Mouse (Mus musculus): ENCODE results near the gene Oit3. TPM values are rescaled to one million over a fixed set of nuclear protein-coding genes. Genes with fewer than 3 reads are reported as not detected.

Oit3 gene
- polyA plus RNA-seq, 1 experiment, result 0.10 TPM

DNA sequence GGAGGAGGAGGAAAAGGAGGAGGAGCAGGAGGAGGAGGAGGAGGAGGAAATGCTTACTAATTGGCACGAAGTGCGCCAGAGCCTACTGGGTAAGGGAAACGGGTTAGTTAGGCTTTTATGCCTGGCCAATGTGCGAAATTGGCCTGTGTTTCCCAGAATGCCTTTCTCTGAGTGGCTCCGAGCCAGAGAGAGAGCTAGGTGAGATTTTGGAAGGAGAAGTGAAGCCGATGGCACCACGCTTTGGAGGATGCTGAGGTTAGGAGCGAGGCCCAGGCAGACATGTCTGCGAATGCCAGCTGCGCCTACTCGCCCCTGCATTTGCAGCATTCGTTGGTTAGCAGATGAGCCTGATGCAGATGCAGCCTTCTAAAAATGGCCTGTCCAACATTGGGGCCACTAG lies 18.2 kb upstream of the Oit3 start:
- no peak overlapping the region for H3K27ac ChIP-seq (ENCODE audit: insufficient read depth, low read length)
- TF ChIP-seq CTCF (IDR thresholded peaks at IDR 0.05; ENCODE audit: extremely low read depth, insufficient read depth, low read length) (no peak), POLR2A (IDR thresholded peaks at IDR 0.05; ENCODE audit: extremely low read depth, insufficient read depth, low read length) (no peak)
- no peak overlapping the region for H3K4me3 ChIP-seq (ENCODE audit: insufficient read depth, low read length)
- no peaks in the 10 kb centered on the region for H3K4me1 ChIP-seq (ENCODE audit: control insufficient read depth, insufficient read depth, low read length)

- no peak overlapping the region for H3K27ac ChIP-seq (ENCODE audit: insufficient read depth, low read length)
- H3K4me1 ChIP-seq (ENCODE audit: control insufficient read depth, insufficient read depth, low read length), result no peaks in the 10 kb centered on the region
Measured at GRCm38 (mm10) chr10:59454631-59455030, 13.1 kb upstream of the Oit3 start.

GRCm38 (mm10) chr10:59451839-59452238 lies 10.3 kb upstream of the Oit3 start:
- Histone ChIP-seq H3K4me1 (ENCODE audit: control insufficient read depth, insufficient read depth, low read length) (no peaks in the 10 kb centered on the region), H3K27ac (ENCODE audit: insufficient read depth, low read length) (no peak overlapping the region), H3K4me3 (ENCODE audit: insufficient read depth, low read length) (no peak overlapping the region)
- TF ChIP-seq CTCF (IDR thresholded peaks at IDR 0.05; ENCODE audit: extremely low read depth, insufficient read depth, low read length), result peak; percentile 48; the same call in 1 of the 2 replicates
- TF ChIP-seq POLR2A (IDR thresholded peaks at IDR 0.05; ENCODE audit: extremely low read depth, insufficient read depth, low read length), result no peak

More at GRCm38 (mm10) chr10:59454631-59455030, 13.1 kb upstream of the Oit3 start:
- H3K4me3 ChIP-seq (ENCODE audit: insufficient read depth, low read length), result no peak overlapping the region
- TF ChIP-seq POLR2A (IDR thresholded peaks at IDR 0.05; ENCODE audit: extremely low read depth, insufficient read depth, low read length) (no peak), CTCF (IDR thresholded peaks at IDR 0.05; ENCODE audit: extremely low read depth, insufficient read depth, low read length) (no peak)

DNA sequence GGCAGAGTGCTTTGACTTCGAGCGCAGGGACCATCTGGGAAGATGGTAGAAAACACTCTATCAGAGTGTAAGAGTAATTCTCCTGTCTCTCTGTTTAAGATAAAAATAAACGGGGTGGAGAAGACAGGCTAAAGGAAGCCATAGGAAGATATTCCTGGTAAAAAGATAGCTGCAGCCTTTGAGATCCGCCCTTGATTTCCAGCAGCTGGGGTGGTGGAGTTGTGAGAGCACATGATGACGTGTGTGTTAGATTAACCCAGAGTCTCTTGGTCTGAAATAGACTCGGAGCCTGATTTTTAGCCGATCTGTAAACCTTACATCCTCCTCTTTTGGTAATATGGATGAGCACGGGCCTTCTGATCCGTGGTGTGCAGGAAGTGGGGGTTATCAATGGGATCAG lies 6.0 kb upstream of the Oit3 start:
- no peak overlapping the region for H3K27ac ChIP-seq (ENCODE audit: insufficient read depth, low read length)
- no peak for TF ChIP-seq POLR2A (IDR thresholded peaks at IDR 0.05; ENCODE audit: extremely low read depth, insufficient read depth, low read length)
- no peak for TF ChIP-seq CTCF (IDR thresholded peaks at IDR 0.05; ENCODE audit: extremely low read depth, insufficient read depth, low read length)

DNA sequence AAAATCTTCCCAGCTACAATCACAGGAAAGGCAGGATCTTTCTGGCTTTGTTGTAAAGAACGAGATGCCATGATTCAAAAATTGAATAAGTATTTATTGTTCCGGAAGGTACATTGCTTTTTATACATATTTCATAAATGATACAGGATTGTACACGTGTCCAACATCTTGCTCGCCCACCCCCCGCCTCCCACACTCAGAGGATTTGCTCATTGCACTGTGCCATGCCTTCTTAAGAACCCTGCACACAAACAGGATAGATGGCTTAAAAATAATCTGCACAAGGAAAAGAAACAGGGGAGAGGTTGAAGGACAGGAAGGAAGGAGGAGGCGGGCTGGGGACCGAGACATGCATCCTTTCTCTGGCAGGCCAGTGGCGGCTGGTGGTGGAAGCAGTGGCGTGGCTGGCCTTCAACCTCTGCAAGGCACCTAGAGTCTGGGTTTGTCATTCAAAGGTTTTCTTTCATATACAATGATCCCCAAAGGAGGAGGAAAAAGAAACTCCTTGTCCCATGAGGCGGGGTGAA lies 5.4 kb upstream of the Oit3 start:
- TF ChIP-seq POLR2A (IDR thresholded peaks at IDR 0.05; ENCODE audit: extremely low read depth, insufficient read depth, low read length) (no peak), CTCF (IDR thresholded peaks at IDR 0.05; ENCODE audit: extremely low read depth, insufficient read depth, low read length) (no peak)
- H3K27ac ChIP-seq (ENCODE audit: insufficient read depth, low read length), result no peak overlapping the region
- no peaks in the 10 kb centered on the region for H3K4me1 ChIP-seq (ENCODE audit: control insufficient read depth, insufficient read depth, low read length)
- H3K4me3 ChIP-seq (ENCODE audit: insufficient read depth, low read length), result no peak overlapping the region

More for the DNA sequence above, 6.0 kb upstream of the Oit3 start:
- H3K4me3 ChIP-seq (ENCODE audit: insufficient read depth, low read length), result no peak overlapping the region
- H3K4me1 ChIP-seq (ENCODE audit: control insufficient read depth, insufficient read depth, low read length), result no peaks in the 10 kb centered on the region

- H3K4me3 ChIP-seq (ENCODE audit: insufficient read depth, low read length), result no peak overlapping the region
- H3K27ac ChIP-seq (ENCODE audit: insufficient read depth, low read length), result no peak overlapping the region
- no peak for TF ChIP-seq CTCF (IDR thresholded peaks at IDR 0.05; ENCODE audit: extremely low read depth, insufficient read depth, low read length)
- no peak for TF ChIP-seq POLR2A (IDR thresholded peaks at IDR 0.05; ENCODE audit: extremely low read depth, insufficient read depth, low read length)
- H3K4me1 ChIP-seq (ENCODE audit: control insufficient read depth, insufficient read depth, low read length), result no peaks in the 10 kb centered on the region
Measured at GRCm38 (mm10) chr10:59444635-59445034, 3.1 kb upstream of the Oit3 start.

GRCm38 (mm10) chr10:59444106-59444505 lies 2.5 kb upstream of the Oit3 start:
- Histone ChIP-seq H3K4me3 (ENCODE audit: insufficient read depth, low read length) (no peak overlapping the region), H3K27ac (ENCODE audit: insufficient read depth, low read length) (no peak overlapping the region), H3K4me1 (ENCODE audit: control insufficient read depth, insufficient read depth, low read length) (no peaks in the 10 kb centered on the region)
- TF ChIP-seq CTCF (IDR thresholded peaks at IDR 0.05; ENCODE audit: extremely low read depth, insufficient read depth, low read length) (no peak), POLR2A (IDR thresholded peaks at IDR 0.05; ENCODE audit: extremely low read depth, insufficient read depth, low read length) (no peak)

- H3K27ac ChIP-seq (ENCODE audit: insufficient read depth, low read length), result no peak overlapping the region
- TF ChIP-seq POLR2A (IDR thresholded peaks at IDR 0.05; ENCODE audit: extremely low read depth, insufficient read depth, low read length) (no peak), CTCF (IDR thresholded peaks at IDR 0.05; ENCODE audit: extremely low read depth, insufficient read depth, low read length) (no peak)
- H3K4me1 ChIP-seq (ENCODE audit: control insufficient read depth, insufficient read depth, low read length), result no peaks in the 10 kb centered on the region
- H3K4me3 ChIP-seq (ENCODE audit: insufficient read depth, low read length), result no peak overlapping the region
Measured at GRCm38 (mm10) chr10:59443212-59443611, 1.6 kb upstream of the Oit3 start.

- no peaks in the 10 kb centered on the region for H3K4me1 ChIP-seq (ENCODE audit: control insufficient read depth, insufficient read depth, low read length)
- no peak for TF ChIP-seq POLR2A (IDR thresholded peaks at IDR 0.05; ENCODE audit: extremely low read depth, insufficient read depth, low read length)
- no peak for TF ChIP-seq CTCF (IDR thresholded peaks at IDR 0.05; ENCODE audit: extremely low read depth, insufficient read depth, low read length)
- H3K27ac ChIP-seq (ENCODE audit: insufficient read depth, low read length), result no peak overlapping the region
- no peak overlapping the region for H3K4me3 ChIP-seq (ENCODE audit: insufficient read depth, low read length)
Measured at GRCm38 (mm10) chr10:59440177-59440576, 1.4 kb downstream of the Oit3 start.

- Histone ChIP-seq H3K27ac (ENCODE audit: insufficient read depth, low read length) (no peak overlapping the region), H3K4me1 (ENCODE audit: control insufficient read depth, insufficient read depth, low read length) (no peaks in the 10 kb centered on the region), H3K4me3 (ENCODE audit: insufficient read depth, low read length) (no peak overlapping the region)
- no peak for TF ChIP-seq POLR2A (IDR thresholded peaks at IDR 0.05; ENCODE audit: extremely low read depth, insufficient read depth, low read length)
Measured at GRCm38 (mm10) chr10:59439508-59439931, 2.1 kb downstream of the Oit3 start.
